Mouse (Mus musculus) myocyte (in vitro differentiated cells): Measurements from ENCODE around the gene Fxyd5. TPM values are rescaled to one million over a fixed set of nuclear protein-coding genes. Genes with fewer than 3 reads are reported as not detected.

Experiments
- H3K27me3 ChIP-seq: one replicate; pipeline ENCODE4 v1.6.1; 2011; ENCODE audit not compliant: control insufficient read depth, insufficient read depth, insufficient read length
- H3K36me3 ChIP-seq: one replicate; pipeline ENCODE4 v1.6.1; 2011; ENCODE audit not compliant: control insufficient read depth, insufficient read depth
- H3K4me2 ChIP-seq: one replicate; pipeline ENCODE4 v1.6.1; 2011; ENCODE audit warnings: low read depth, control low read depth
- H3K4me3 ChIP-seq: one replicate; pipeline ENCODE4 v1.5.1; 2011; ENCODE audit warnings: mild to moderate bottlenecking, control low read depth, moderate library complexity
- H3K79me2 ChIP-seq: one replicate; pipeline ENCODE4 v1.6.1; 2011; ENCODE audit not compliant: control insufficient read depth, insufficient read depth
- H3ac ChIP-seq: one replicate; pipeline ENCODE4 v1.6.1; 2011; ENCODE audit not compliant: control insufficient read depth, insufficient read length
- CEBPB ChIP-seq: IDR thresholded peaks from 2 replicates; pipeline ENCODE4 v1.6.1; 2011; ENCODE audit warnings: mild to moderate bottlenecking, moderate library complexity; ENCODE audit not compliant: poor library complexity, insufficient read depth, severe bottlenecking
- E2F4 ChIP-seq: IDR thresholded peaks from one replicate; pipeline ENCODE4 v1.6.1; 2011; ENCODE audit warnings: mild to moderate bottlenecking, control low read depth, moderate library complexity; ENCODE audit not compliant: insufficient read depth
- MAX ChIP-seq: IDR thresholded peaks from one replicate; pipeline ENCODE4 v1.6.1; 2011; ENCODE audit warnings: low read depth, mild to moderate bottlenecking, control low read depth
- MYOD1 ChIP-seq, 3 experiments: IDR thresholded peaks; one replicate each; pipeline ENCODE4 v1.6.1; 2011; ENCODE audit warnings: control low read depth in 2 of 3, low read depth in 2 of 3, mild to moderate bottlenecking in 2 of 3, moderate library complexity in 1 of 3; ENCODE audit not compliant: insufficient read length in 2 of 3, control insufficient read depth in 1 of 3
- MYOG ChIP-seq, 3 experiments: IDR thresholded peaks; one replicate each; pipeline ENCODE4 v1.6.1; 2011; ENCODE audit warnings: control low read depth in 2 of 3, low read depth in 2 of 3, mild to moderate bottlenecking in 2 of 3; ENCODE audit not compliant: insufficient read length in 2 of 3, control insufficient read depth in 1 of 3, insufficient read depth in 1 of 3
- POLR2A ChIP-seq: IDR thresholded peaks from one replicate; pipeline ENCODE4 v1.6.1; 2011; ENCODE audit warnings: low read depth, mild to moderate bottlenecking, control low read depth, moderate library complexity; ENCODE audit not compliant: insufficient read length
- POLR2AphosphoS2 ChIP-seq: IDR thresholded peaks from one replicate; pipeline ENCODE4 v1.6.1; 2011; ENCODE audit warnings: low read depth, control low read depth; ENCODE audit not compliant: insufficient read length
- REST ChIP-seq: IDR thresholded peaks from one replicate; pipeline ENCODE4 v1.6.1; 2011; ENCODE audit warnings: mild to moderate bottlenecking, control low read depth, moderate library complexity; ENCODE audit not compliant: insufficient read depth, insufficient read length
- SRF ChIP-seq: IDR thresholded peaks from one replicate; pipeline ENCODE4 v1.6.1; 2011; ENCODE audit warnings: low read depth; ENCODE audit not compliant: control insufficient read depth, insufficient read length
- TCF12 ChIP-seq: IDR thresholded peaks from one replicate; pipeline ENCODE4 v1.6.1; 2011; ENCODE audit warnings: mild to moderate bottlenecking, control low read depth; ENCODE audit not compliant: poor library complexity, insufficient read depth, severe bottlenecking
- TCF3 ChIP-seq: IDR thresholded peaks from one replicate; pipeline ENCODE4 v1.6.1; 2011; ENCODE audit warnings: low read depth, control low read depth; ENCODE audit not compliant: insufficient read length
- USF1 ChIP-seq: IDR thresholded peaks from one replicate; pipeline ENCODE4 v1.6.1; 2011; ENCODE audit warnings: low read depth, mild to moderate bottlenecking, control low read depth, moderate library complexity
- polyA plus RNA-seq: library from polyadenylated mRNA; unstranded; fragments of >200 nt; fragmentation: generic; extraction: Trizol; gene quantifications from one replicate; pipeline ENCODE4 v1.2.1, GENCODE M21; 2012; ENCODE audit warnings: missing spikeins

Gene Fxyd5
- polyA plus RNA-seq, 1 experiment = 31.0 TPM

- H3ac ChIP-seq = no peak overlapping the region
- H3K79me2 ChIP-seq = no peaks in the 10 kb centered on the region
- H3K4me2 ChIP-seq = no peak overlapping the region
- H3K27me3 ChIP-seq = peaks cover 9% of the 10 kb centered on the region
- H3K36me3 ChIP-seq = no peaks in the 10 kb centered on the region
- TF ChIP-seq MYOD1 (IDR thresholded peaks at IDR 0.05; ENCODE audit: control insufficient read depth in 1 of 3, insufficient read length in 2 of 3, low read depth in 2 of 3) (no peak), E2F4 (no peak), POLR2A (no peak), SRF (no peak), REST (no peak), POLR2AphosphoS2 (no peak), CEBPB (no peak), TCF3 (no peak), MYOG (IDR thresholded peaks at IDR 0.05; ENCODE audit: control insufficient read depth in 1 of 3, insufficient read depth in 1 of 3, insufficient read length in 2 of 3, low read depth in 2 of 3) (no peak)
- H3K4me3 ChIP-seq = no peak overlapping the region
Measured at GRCm38 (mm10) chr7:31055883-31056282, 13.6 kb upstream of the Fxyd5 start.

- no peak overlapping the region for H3K4me2 ChIP-seq
- no peaks in the 10 kb centered on the region for H3K79me2 ChIP-seq
- H3K36me3 ChIP-seq = no peaks in the 10 kb centered on the region
- H3ac ChIP-seq = no peak overlapping the region
- no peak overlapping the region for H3K4me3 ChIP-seq
- peaks cover 14% of the 10 kb centered on the region for H3K27me3 ChIP-seq
- TF ChIP-seq POLR2A = no peak
- TF ChIP-seq MAX = no peak
- no peak for TF ChIP-seq MYOG (IDR thresholded peaks at IDR 0.05; ENCODE audit: control insufficient read depth in 1 of 3, insufficient read depth in 1 of 3, insufficient read length in 2 of 3, low read depth in 2 of 3)
- TF ChIP-seq POLR2AphosphoS2 = no peak
- no peak for TF ChIP-seq USF1
- TF ChIP-seq TCF12 = no peak
- TF ChIP-seq TCF3 = no peak
- no peak for TF ChIP-seq MYOD1 (IDR thresholded peaks at IDR 0.05; ENCODE audit: control insufficient read depth in 1 of 3, insufficient read length in 2 of 3, low read depth in 2 of 3)
- TF ChIP-seq E2F4 = no peak
- no peak for TF ChIP-seq CEBPB
- no peak for TF ChIP-seq REST
- TF ChIP-seq SRF = no peak
Measured at GRCm38 (mm10) chr7:31055354-31055824, 13.1 kb upstream of the Fxyd5 start.

- Histone ChIP-seq H3K4me2 (no peak overlapping the region), H3K79me2 (no peaks in the 10 kb centered on the region), H3K4me3 (no peak overlapping the region), H3ac (no peak overlapping the region), H3K27me3 (peaks cover 20% of the 10 kb centered on the region), H3K36me3 (no peaks in the 10 kb centered on the region)
- TF ChIP-seq E2F4 (no peak), TCF3 (no peak), MAX (no peak)
Measured at GRCm38 (mm10) chr7:31054661-31055320, 12.5 kb upstream of the Fxyd5 start.

- H3K4me3 ChIP-seq = no peak overlapping the region
- no peak overlapping the region for H3K4me2 ChIP-seq
- TF ChIP-seq USF1 = no peak
- TF ChIP-seq MYOD1 (IDR thresholded peaks at IDR 0.05; ENCODE audit: control insufficient read depth in 1 of 3, insufficient read length in 2 of 3, low read depth in 2 of 3) = no peak
- TF ChIP-seq MAX = no peak
- no peak for TF ChIP-seq POLR2A
- no peak for TF ChIP-seq REST
- TF ChIP-seq CEBPB = no peak
- no peak for TF ChIP-seq TCF3
- TF ChIP-seq TCF12 = no peak
- no peak for TF ChIP-seq E2F4
- no peak for TF ChIP-seq POLR2AphosphoS2
- TF ChIP-seq MYOG (IDR thresholded peaks at IDR 0.05; ENCODE audit: control insufficient read depth in 1 of 3, insufficient read depth in 1 of 3, insufficient read length in 2 of 3, low read depth in 2 of 3) = no peak
- TF ChIP-seq SRF = no peak
- peaks cover 20% of the 10 kb centered on the region for H3K27me3 ChIP-seq
- H3K36me3 ChIP-seq = no peaks in the 10 kb centered on the region
- no peak overlapping the region for H3ac ChIP-seq
- H3K79me2 ChIP-seq = no peaks in the 10 kb centered on the region
Measured at GRCm38 (mm10) chr7:31053882-31054447, 11.7 kb upstream of the Fxyd5 start.
